Mouse (Mus musculus) G1E (cell line): ENCODE results near the gene Dock2.

Experiments
- CTCF ChIP-seq: IDR thresholded peaks from 2 replicates; pipeline ENCODE4 v1.5.1; 2012; ENCODE audit warnings: low read depth, low read length, inconsistent platforms, mixed read lengths
- GATA1 ChIP-seq: IDR thresholded peaks from 2 replicates; pipeline ENCODE4 v1.6.1; 2012; ENCODE audit warnings: borderline replicate concordance, low read length, inconsistent platforms, mixed read lengths
- TAL1 ChIP-seq: conservative IDR thresholded peaks from 2 replicates; pipeline ENCODE4 v1.6.1; 2012; ENCODE audit warnings: low read depth, low read length, inconsistent platforms, mixed read lengths

DNA sequence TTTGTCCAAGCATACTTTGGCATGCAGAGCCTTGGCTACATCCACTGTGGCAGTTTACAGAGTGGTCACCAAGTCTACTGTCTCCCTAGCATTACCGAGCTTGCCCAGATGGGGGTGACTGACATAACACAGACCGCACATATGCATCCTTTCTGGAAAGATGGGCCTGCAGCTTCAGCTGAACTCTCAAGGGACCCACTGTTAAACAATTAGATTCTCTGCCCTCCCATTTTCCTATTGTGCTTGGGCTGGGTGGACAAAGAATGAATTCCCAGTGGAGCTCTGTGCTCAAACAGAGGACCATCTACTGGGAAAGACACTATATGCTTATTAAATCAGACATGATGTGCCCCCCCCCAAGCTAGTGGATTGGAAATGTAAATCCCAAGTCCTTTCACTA is 9.1 kb downstream of the Dock2 start:
- no peak for TF ChIP-seq GATA1
- no peak for TF ChIP-seq CTCF
- TF ChIP-seq TAL1 = no peak
